15 mouse cellular contexts compared by ENCODE assay signal in genomic region chr19:57428641-57429040, GRCm38 (mm10).
"Had no signal": no experiment of that assay in that cellular context is flagged by ENCODE, and none has a peak within 500 bp of the region (broad histone marks: within the 10 kb centered on the region; RNA-seq: fewer than 3 reads in every experiment).

No protein-coding gene starts in this region.

- H3K27me3 ChIP-seq: neural tube, embryonic 15.5 days; stomach, embryonic 15.5 days had no signal

- H3K9ac ChIP-seq: neural tube, embryonic 15.5 days; stomach, embryonic 15.5 days had no signal

- H3K4me3 ChIP-seq: neural tube, embryonic 15.5 days; stomach, embryonic 15.5 days had no signal

- H3K4me1 ChIP-seq: stomach, embryonic 15.5 days had no signal

- DNase-seq: retina, postnatal 1 day; right cerebral cortex, adult 18-20 months; right cerebral cortex, postnatal 14 days; right cerebral cortex, postnatal 25 days; right cerebral cortex, postnatal 4 days; spleen, adult 18-20 months; thymus, adult 18-20 months; thymus, adult 2 months; thymus, postnatal 14 days; thymus, postnatal 25 days; thymus, postnatal 36 days; thymus, postnatal 4 days had no signal

- H3K36me3 ChIP-seq: neural tube, embryonic 15.5 days; stomach, embryonic 15.5 days had no signal

- H3K27ac ChIP-seq: neural tube, embryonic 15.5 days; stomach, embryonic 15.5 days; stomach, postnatal 0 days had no signal

- H3K4me2 ChIP-seq: neural tube, embryonic 15.5 days; stomach, embryonic 15.5 days had no signal

- H3K9me3 ChIP-seq: neural tube, embryonic 15.5 days; stomach, embryonic 15.5 days had no signal
